ENCODE assay signal across 27 mouse cellular contexts in genomic region chr1:135755913-135756312, GRCm38 (mm10). TPM values are rescaled to one million over a fixed set of nuclear protein-coding genes. Genes with fewer than 3 reads are reported as not detected.
DNase-seq lines count a peak whose midpoint lies in the region; ATAC-seq and TF ChIP-seq lines count a peak whose summit lies in the region.
"Had no signal": no experiment of that assay in that cellular context is flagged by ENCODE, and none has a peak within 500 bp of the region (broad histone marks: within the 10 kb centered on the region; RNA-seq: fewer than 3 reads in every experiment).

No protein-coding gene starts in this region.

- ATAC-seq in embryonic facial prominence, embryonic 13.5 days (ENCODE audit: insufficient number of reproducible peaks, insufficient read depth, low FRiP score, low TSS enrichment, low read depth) = no peak
- no peak for ATAC-seq in lung, embryonic 15.5 days (ENCODE audit: borderline replicate concordance, extremely low read depth, low FRiP score, low TSS enrichment)
- ATAC-seq in embryonic facial prominence, embryonic 14.5 days (ENCODE audit: low read depth) = no peak
- ATAC-seq in stomach, embryonic 16.5 days (ENCODE audit: insufficient read depth, low FRiP score) = no peak
- ATAC-seq: forebrain, embryonic 16.5 days; intestine, postnatal 0 days; midbrain, embryonic 16.5 days had no signal

- H3K4me3 ChIP-seq in embryonic facial prominence, embryonic 13.5 days = no peak overlapping the region
- no peak overlapping the region for H3K4me3 ChIP-seq in embryonic facial prominence, embryonic 10.5 days
- no peak overlapping the region for H3K4me3 ChIP-seq in lung, embryonic 15.5 days
- H3K4me3 ChIP-seq in lung, adult 2 months (replicated peaks; ENCODE audit: extremely low read depth, low read depth, low read length) = no peak overlapping the region
- H3K4me3 ChIP-seq in embryonic facial prominence, embryonic 14.5 days (ENCODE audit: low read depth, low read length) = no peak overlapping the region
- H3K4me3 ChIP-seq in stomach, embryonic 16.5 days (replicated peaks; ENCODE audit: low read length) = no peak overlapping the region
- H3K4me3 ChIP-seq: erythroblast, embryonic 14.5 days; heart, embryonic 15.5 days; left cerebral cortex, adult 2 months; limb, embryonic 12.5 days; liver, embryonic 15.5 days; neural tube, embryonic 12.5 days had no signal

- peak overlapping the region; percentile 57 for H3K27ac ChIP-seq in embryonic facial prominence, embryonic 13.5 days
- no peak overlapping the region for H3K27ac ChIP-seq in embryonic facial prominence, embryonic 10.5 days (replicated peaks)
- H3K27ac ChIP-seq in lung, embryonic 15.5 days = peak overlapping the region; percentile 32; the same call in 1 of the 2 replicates
- H3K27ac ChIP-seq in embryonic facial prominence, embryonic 14.5 days (replicated peaks; ENCODE audit: low read depth, low read length) = 0 out of 2 replicates have a peak overlapping the region, but pooled peaks have one; percentile 21
- peak overlapping the region; percentile 72; the same call in 1 of the 2 replicates for H3K27ac ChIP-seq in stomach, embryonic 16.5 days (ENCODE audit: low read length)
- H3K27ac ChIP-seq: hindbrain, embryonic 14.5 days; left cerebral cortex, adult 2 months; limb, embryonic 12.5 days; liver, embryonic 15.5 days; neural tube, embryonic 12.5 days had no signal

- H3K9ac ChIP-seq in embryonic facial prominence, embryonic 13.5 days = no peak overlapping the region
- no peak overlapping the region for H3K9ac ChIP-seq in lung, embryonic 15.5 days
- H3K9ac ChIP-seq in embryonic facial prominence, embryonic 14.5 days (ENCODE audit: low read depth, low read length) = no peak overlapping the region
- H3K9ac ChIP-seq in stomach, embryonic 16.5 days (ENCODE audit: low read length) = no peak overlapping the region
- H3K9ac ChIP-seq: heart, embryonic 15.5 days; hindbrain, embryonic 14.5 days; limb, embryonic 12.5 days; liver, embryonic 15.5 days; neural tube, embryonic 12.5 days had no signal

- peaks cover 11% of the 10 kb centered on the region for H3K36me3 ChIP-seq in embryonic facial prominence, embryonic 13.5 days
- H3K36me3 ChIP-seq in embryonic facial prominence, embryonic 10.5 days (replicated peaks) = peaks cover 6% of the 10 kb centered on the region
- peaks cover 9% of the 10 kb centered on the region for H3K36me3 ChIP-seq in lung, embryonic 15.5 days
- H3K36me3 ChIP-seq in embryonic facial prominence, embryonic 14.5 days (ENCODE audit: control insufficient read depth, insufficient read depth, low read length) = peaks cover 13% of the 10 kb centered on the region; the same call in 1 of the 2 replicates
- H3K36me3 ChIP-seq in stomach, embryonic 16.5 days (ENCODE audit: control insufficient read depth, insufficient read depth, low read length) = peaks cover 5% of the 10 kb centered on the region; the same call in 1 of the 2 replicates
- H3K36me3 ChIP-seq: neural tube, embryonic 12.5 days had no signal

- no peaks in the 10 kb centered on the region for H3K27me3 ChIP-seq in embryonic facial prominence, embryonic 13.5 days
- peaks cover 6% of the 10 kb centered on the region; the same call in 1 of the 2 replicates for H3K27me3 ChIP-seq in embryonic facial prominence, embryonic 10.5 days (replicated peaks; ENCODE audit: low read depth, poor library complexity, severe bottlenecking)
- no peaks in the 10 kb centered on the region for H3K27me3 ChIP-seq in lung, embryonic 15.5 days
- H3K27me3 ChIP-seq in embryonic facial prominence, embryonic 14.5 days (replicated peaks; ENCODE audit: control insufficient read depth, insufficient read depth, low read length) = no peaks in the 10 kb centered on the region
- no peaks in the 10 kb centered on the region for H3K27me3 ChIP-seq in stomach, embryonic 16.5 days (ENCODE audit: control insufficient read depth, insufficient read depth, low read length)
- H3K27me3 ChIP-seq: heart, embryonic 15.5 days; limb, embryonic 12.5 days; neural tube, embryonic 12.5 days had no signal

- TF ChIP-seq CTCF in lung, adult 2 months (IDR thresholded peaks at IDR 0.05; ENCODE audit: insufficient read depth, low read length) = no peak

- 72% methylated on average over 3 of the region's 3 CpGs for WGBS in embryonic facial prominence, embryonic 13.5 days
- 91% methylated on average over 3 of the region's 3 CpGs for WGBS in embryonic facial prominence, embryonic 10.5 days
- 76% methylated on average over 3 of the region's 3 CpGs for WGBS in lung, embryonic 15.5 days
- WGBS in lung, adult 2 months = 60% methylated on average over 3 of the region's 3 CpGs
- WGBS in embryonic facial prominence, embryonic 14.5 days = 80% methylated on average over 3 of the region's 3 CpGs
- 68% methylated on average over 3 of the region's 3 CpGs for WGBS in stomach, embryonic 16.5 days

- H3K4me1 ChIP-seq in embryonic facial prominence, embryonic 13.5 days = peaks cover 35% of the 10 kb centered on the region
- H3K4me1 ChIP-seq in embryonic facial prominence, embryonic 10.5 days = 0 out of 2 replicates have a peak, but pooled peaks cover 7% of the 10 kb centered on the region
- peaks cover 19% of the 10 kb centered on the region; the same call in 1 of the 2 replicates for H3K4me1 ChIP-seq in lung, embryonic 15.5 days
- H3K4me1 ChIP-seq in lung, adult 2 months (ENCODE audit: control insufficient read depth, insufficient read depth, low read length) = peaks cover 5% of the 10 kb centered on the region
- 0 out of 2 replicates have a peak, but pooled peaks cover 3% of the 10 kb centered on the region for H3K4me1 ChIP-seq in embryonic facial prominence, embryonic 14.5 days (ENCODE audit: control insufficient read depth, insufficient read depth, low read length)
- H3K4me1 ChIP-seq in stomach, embryonic 16.5 days (ENCODE audit: control insufficient read depth, insufficient read depth, low read length) = peaks cover 7% of the 10 kb centered on the region; the same call in 1 of the 2 replicates
- H3K4me1 ChIP-seq: liver, embryonic 15.5 days; neural tube, embryonic 12.5 days had no signal

- no peak for DNase-seq in embryonic facial prominence, embryonic 10.5 days (ENCODE audit: low spot score)
- DNase-seq in lung, adult 2 months = no peak
- no peak for DNase-seq in embryonic facial prominence, embryonic 14.5 days (ENCODE audit: low spot score)
- DNase-seq in adrenal gland, adult 8-10 months = no peak
- no peak for DNase-seq in embryo, embryonic 10 days (ENCODE audit: low spot score)
- DNase-seq: cerebellum, adult 11-12 months; cerebellum, adult 9-11 months; gastrocnemius, postnatal 10 days; right cerebral cortex, adult 18-20 months; spleen, adult 18-20 months had no signal

- H3K9me3 ChIP-seq in embryonic facial prominence, embryonic 13.5 days = no peaks in the 10 kb centered on the region
- no peaks in the 10 kb centered on the region for H3K9me3 ChIP-seq in embryonic facial prominence, embryonic 10.5 days
- H3K9me3 ChIP-seq in lung, embryonic 15.5 days = no peaks in the 10 kb centered on the region
- H3K9me3 ChIP-seq in embryonic facial prominence, embryonic 14.5 days (ENCODE audit: control insufficient read depth, low read length) = no peaks in the 10 kb centered on the region
- no peaks in the 10 kb centered on the region for H3K9me3 ChIP-seq in stomach, embryonic 16.5 days (replicated peaks; ENCODE audit: control insufficient read depth, low read length)
- H3K9me3 ChIP-seq: heart, embryonic 15.5 days; limb, embryonic 12.5 days; liver, embryonic 15.5 days; neural tube, embryonic 12.5 days had no signal

- no peak overlapping the region for H3K4me2 ChIP-seq in embryonic facial prominence, embryonic 13.5 days
- H3K4me2 ChIP-seq in lung, embryonic 15.5 days = no peak overlapping the region
- H3K4me2 ChIP-seq in embryonic facial prominence, embryonic 14.5 days (ENCODE audit: low read depth, low read length) = no peak overlapping the region
- no peak overlapping the region for H3K4me2 ChIP-seq in stomach, embryonic 16.5 days (ENCODE audit: low read depth, low read length)
- H3K4me2 ChIP-seq: heart, embryonic 15.5 days; hindbrain, embryonic 14.5 days; limb, embryonic 12.5 days; liver, embryonic 15.5 days; midbrain, embryonic 11.5 days; neural tube, embryonic 12.5 days had no signal

- no peak for TF ChIP-seq POLR2A in lung, adult 2 months (IDR thresholded peaks at IDR 0.05; ENCODE audit: borderline replicate concordance, extremely low read depth, low read depth, low read length)

RNA-seq across cellular contexts. Expression of gene Phlda3, which starts 10.0 kb away (rescaled TPM):
- polyA plus RNA-seq in embryonic facial prominence, embryonic 13.5 days (2015; fragmentation: Nextera tagmentation; extraction: Ambion mirVana) = 78.0 and 85.6 TPM in 2 replicates
- polyA plus RNA-seq in embryonic facial prominence, embryonic 10.5 days (2016; fragmentation: Nextera tagmentation; extraction: Ambion mirVana) = 29.0 and 32.2 TPM in 2 replicates
- polyA plus RNA-seq in lung, embryonic 15.5 days (2015; fragmentation: Nextera tagmentation; extraction: Ambion mirVana) = 79.9 and 80.0 TPM in 2 replicates
- polyA plus RNA-seq in lung, adult 2 months (2012; rRNA removed) = 98.6 and 156 TPM in 2 replicates
- 80.1 and 90.4 TPM in 2 replicates for polyA plus RNA-seq in embryonic facial prominence, embryonic 14.5 days (2014; fragmentation: Nextera tagmentation; extraction: Ambion mirVana)
- polyA plus RNA-seq in stomach, embryonic 16.5 days (2015; fragmentation: Nextera tagmentation; extraction: Ambion mirVana) = 77.4 and 80.5 TPM in 2 replicates
- total RNA-seq in adrenal gland, adult 8-10 months (2022) = 10 to 100 TPM; 33.0 to 80.7 (median 38.4) TPM

RNA-seq across cellular contexts. Expression of gene Tnni1, which starts 23.3 kb away (rescaled TPM):
- polyA plus RNA-seq in embryonic facial prominence, embryonic 13.5 days (2015; fragmentation: Nextera tagmentation; extraction: Ambion mirVana) = 28.9 and 33.8 TPM in 2 replicates
- polyA plus RNA-seq in embryonic facial prominence, embryonic 10.5 days (2016; fragmentation: Nextera tagmentation; extraction: Ambion mirVana) = 5.5 and 7.9 TPM in 2 replicates
- polyA plus RNA-seq in lung, embryonic 15.5 days (2015; fragmentation: Nextera tagmentation; extraction: Ambion mirVana) = 97.5 and 117 TPM in 2 replicates
- 0.26 and 1.5 TPM in 2 replicates for polyA plus RNA-seq in lung, adult 2 months (2012; rRNA removed)
- 637 and 738 TPM in 2 replicates for polyA plus RNA-seq in embryonic facial prominence, embryonic 14.5 days (2014; fragmentation: Nextera tagmentation; extraction: Ambion mirVana)
- 6.2 and 84.9 TPM in 2 replicates for polyA plus RNA-seq in stomach, embryonic 16.5 days (2015; fragmentation: Nextera tagmentation; extraction: Ambion mirVana)
- under 1 TPM in 1 of 4 experiments, not detected in 3; 0.35 TPM for total RNA-seq in adrenal gland, adult 8-10 months (2022)
- total RNA-seq: adrenal gland, postnatal 14 days; layer of hippocampus, postnatal 10 days had no signal
- polyA plus RNA-seq: erythroblast, embryonic 14.5 days; forebrain, embryonic 16.5 days; liver, adult 2 months had no signal

RNA-seq across cellular contexts. Expression of gene Csrp1, which starts 36.1 kb away (rescaled TPM):
- 77.0 and 79.3 TPM in 2 replicates for polyA plus RNA-seq in embryonic facial prominence, embryonic 13.5 days (2015; fragmentation: Nextera tagmentation; extraction: Ambion mirVana)
- polyA plus RNA-seq in embryonic facial prominence, embryonic 10.5 days (2016; fragmentation: Nextera tagmentation; extraction: Ambion mirVana) = 47.4 and 51.9 TPM in 2 replicates
- polyA plus RNA-seq in lung, embryonic 15.5 days (2015; fragmentation: Nextera tagmentation; extraction: Ambion mirVana) = 275 and 280 TPM in 2 replicates
- 556 and 717 TPM in 2 replicates for polyA plus RNA-seq in lung, adult 2 months (2012; rRNA removed)
- polyA plus RNA-seq in embryonic facial prominence, embryonic 14.5 days (2014; fragmentation: Nextera tagmentation; extraction: Ambion mirVana) = 112 and 119 TPM in 2 replicates
- 229 and 245 TPM in 2 replicates for polyA plus RNA-seq in stomach, embryonic 16.5 days (2015; fragmentation: Nextera tagmentation; extraction: Ambion mirVana)
- 100 to 1,000 TPM in 1 of 4 experiments, 10 to 100 TPM in 3; 92.3 to 122 (median 99.0) TPM for total RNA-seq in adrenal gland, adult 8-10 months (2022)
